Mouse (Mus musculus) cortical plate, adult 2 months (tissue): ENCODE results near the gene Cd36.

Experiments used
- CTCF ChIP-seq: fragments of 200-500 bp; IDR thresholded peaks from 2 replicates; pipeline ENCODE4 v1.5.1; 2011; ENCODE audit warnings: mild to moderate bottlenecking, control low read depth, low read length; ENCODE audit not compliant: insufficient read depth; ENCODE audit errors: extremely low read depth
- POLR2A ChIP-seq: fragments of 200-500 bp; IDR thresholded peaks from 2 replicates; pipeline ENCODE4 v1.6.1; 2011; ENCODE audit warnings: mild to moderate bottlenecking, low read length, control low read depth; ENCODE audit not compliant: insufficient read depth; ENCODE audit errors: extremely low read depth

GRCm38 (mm10) chr5:17850582-17850981 lies 38.0 kb downstream of the Cd36 start:
- no peak for TF ChIP-seq CTCF
- no peak for TF ChIP-seq POLR2A
